Mouse (Mus musculus) kidney, adult 2 months (tissue): ENCODE measurements around the gene Ptpre.

ENCODE experiments used
- CTCF ChIP-seq: fragments of 200-500 bp; conservative IDR thresholded peaks from 2 replicates; pipeline ENCODE4 v1.5.1; 2011; ENCODE audit warnings: low read depth, mild to moderate bottlenecking, control low read depth, low read length, moderate library complexity, mixed read lengths; ENCODE audit not compliant: insufficient read depth, insufficient read length
- POLR2A ChIP-seq: fragments of 200-500 bp; IDR thresholded peaks from one replicate; pipeline ENCODE4 v1.6.1; 2011; ENCODE audit warnings: low read depth, low read length, control low read depth

DNA sequence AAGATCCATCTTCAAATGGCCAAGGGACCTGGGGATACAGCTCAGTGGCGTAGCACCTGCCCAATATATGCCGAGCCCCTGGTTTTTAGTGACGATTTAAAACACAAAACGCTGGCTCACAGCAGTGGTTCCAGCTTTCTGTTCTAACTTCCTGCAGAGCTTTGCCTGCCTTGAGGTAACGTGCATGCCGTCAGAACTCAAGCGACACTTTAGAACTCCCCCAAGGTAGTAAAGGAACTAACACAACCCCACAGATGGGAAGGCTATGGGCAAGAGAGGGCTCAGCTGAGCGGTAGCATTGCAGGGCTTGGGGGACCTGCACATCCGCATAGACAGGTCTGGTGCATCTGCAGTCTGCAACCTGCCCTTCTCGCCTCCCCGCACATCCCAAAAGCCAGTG, 115.5 kb downstream of the Ptpre start:
- no peak for TF ChIP-seq CTCF
- no peak for TF ChIP-seq POLR2A
